Mouse (Mus musculus) forebrain, embryonic 12.5 days (tissue): ENCODE measurements at regions not wholly inside any gene's neighbourhood (a gene's known extent, or its start where the extent isn't known, plus 50 kb on each side); places are given as distances from the start of the nearest gene placed in this dataset.
"Not testable (repeated sequence)": the region's sequence is repeated elsewhere in the genome, so short reads cannot be mapped to it uniquely, and the experiment has no call there.

Source experiments
- ATAC-seq: fragments of 200-750 bp; cut with Nextera tagmentation; 2 replicates; pipeline ENCODE4 v1.8.0; 2017; ENCODE audit warnings: moderate TSS enrichment; ENCODE audit not compliant: low FRiP score
- H3K27ac ChIP-seq: fragments of 300-500 bp; sonication (generic); 2 replicates; pipeline ENCODE4 v1.5.1; 2016; ENCODE audit warnings: mild to moderate bottlenecking
- H3K27me3 ChIP-seq: fragments of 300-500 bp; sonication (generic); 2 replicates; pipeline ENCODE4 v1.6.1; 2016; ENCODE audit warnings: mild to moderate bottlenecking
- H3K36me3 ChIP-seq: fragments of 300-500 bp; sonication (generic); replicated peaks from 2 replicates; pipeline ENCODE4 v1.6.1; 2016; ENCODE audit warnings: mild to moderate bottlenecking
- H3K4me1 ChIP-seq: fragments of 300-500 bp; sonication (generic); 2 replicates; pipeline ENCODE4 v1.6.1; 2016
- H3K4me2 ChIP-seq: fragments of 300-500 bp; sonication (generic); 2 replicates; pipeline ENCODE4 v1.6.1; 2016; ENCODE audit warnings: mild to moderate bottlenecking, moderate library complexity
- H3K4me3 ChIP-seq: fragments of 300-500 bp; sonication (generic); replicated peaks from 2 replicates; pipeline ENCODE4 v1.5.1; 2016; ENCODE audit warnings: mild to moderate bottlenecking
- H3K9ac ChIP-seq: fragments of 300-500 bp; sonication (generic); 2 replicates; pipeline ENCODE4 v1.6.1; 2016; ENCODE audit warnings: mild to moderate bottlenecking
- H3K9me3 ChIP-seq: fragments of 300-500 bp; sonication (generic); 2 replicates; pipeline ENCODE4 v1.6.1; 2016
- WGBS: fragments of 180-500 bp; shearing (Covaris S2); methylation state at CpG from one replicate; pipeline ENCODE4 v1.1.7; 2016; 5-methylcytosine and 5-hydroxymethylcytosine counted together

DNA sequence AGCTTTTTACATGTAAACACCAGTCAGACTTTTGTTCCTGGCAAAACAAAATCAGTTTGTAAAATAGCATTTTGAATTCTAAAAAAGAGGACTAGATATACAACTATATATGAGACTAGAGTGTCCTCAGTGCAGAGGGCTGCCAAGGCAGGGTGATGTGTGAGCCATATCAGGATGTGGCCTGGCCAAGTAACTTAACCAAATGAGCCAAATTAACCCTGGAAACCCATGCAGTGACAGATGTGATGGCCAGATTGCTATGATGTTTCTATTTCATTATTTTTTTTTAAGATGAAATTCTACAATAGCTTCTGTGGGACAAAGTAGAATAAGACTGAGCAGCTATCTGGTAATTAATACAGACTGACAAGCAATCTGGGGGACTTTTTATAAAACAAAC, 181.8 kb downstream of the Nova1 start:
- no peak for ATAC-seq
- no peaks in the 10 kb centered on the region for H3K9me3 ChIP-seq
- H3K27ac ChIP-seq, result no peak overlapping the region
- H3K27me3 ChIP-seq, result peaks cover 51% of the 10 kb centered on the region
- no peak overlapping the region for H3K4me2 ChIP-seq
- no peak overlapping the region for H3K4me3 ChIP-seq
- H3K9ac ChIP-seq, result no peak overlapping the region
- peaks cover 12% of the 10 kb centered on the region for H3K4me1 ChIP-seq
- no peaks in the 10 kb centered on the region for H3K36me3 ChIP-seq

DNA sequence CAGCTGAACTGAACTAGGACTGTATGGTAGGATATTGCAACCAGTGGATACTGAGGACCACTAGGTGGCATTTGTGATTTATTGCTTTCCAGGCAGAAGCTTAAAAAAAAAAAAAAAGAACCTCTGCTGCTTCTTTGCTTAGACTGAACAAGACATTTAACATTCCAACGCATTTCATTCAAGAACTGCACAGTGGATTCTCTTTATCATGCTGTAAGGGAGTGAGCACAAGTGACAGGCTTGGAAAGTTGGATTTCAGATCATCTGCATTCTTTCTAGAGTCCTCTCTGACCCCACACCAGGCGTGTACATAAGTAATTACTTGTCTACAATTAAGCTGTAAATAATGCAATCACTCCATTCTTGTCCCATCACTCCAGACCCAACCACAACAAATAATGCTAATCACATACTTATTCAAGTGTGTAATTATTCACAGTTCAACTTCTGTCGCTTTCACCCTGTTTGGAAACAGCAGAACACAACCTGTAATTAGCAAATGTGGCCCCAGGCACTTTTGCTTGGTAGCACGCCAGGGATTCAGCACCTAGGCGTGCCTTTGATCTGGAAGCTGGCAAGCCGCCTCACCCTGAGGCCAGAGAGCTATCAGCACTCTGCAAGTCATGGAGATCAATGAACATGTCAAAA, 183.5 kb downstream of the Nova1 start:
- Histone ChIP-seq H3K36me3 (no peaks in the 10 kb centered on the region), H3K4me2 (no peak overlapping the region), H3K4me1 (peaks cover 12% of the 10 kb centered on the region), H3K4me3 (no peak overlapping the region), H3K27me3 (peaks cover 51% of the 10 kb centered on the region), H3K9me3 (no peaks in the 10 kb centered on the region), H3K27ac (no peak overlapping the region), H3K9ac (no peak overlapping the region)
- peak; percentile 94 for ATAC-seq
- 6% methylated on average over 6 of the region's 6 CpGs for WGBS

DNA sequence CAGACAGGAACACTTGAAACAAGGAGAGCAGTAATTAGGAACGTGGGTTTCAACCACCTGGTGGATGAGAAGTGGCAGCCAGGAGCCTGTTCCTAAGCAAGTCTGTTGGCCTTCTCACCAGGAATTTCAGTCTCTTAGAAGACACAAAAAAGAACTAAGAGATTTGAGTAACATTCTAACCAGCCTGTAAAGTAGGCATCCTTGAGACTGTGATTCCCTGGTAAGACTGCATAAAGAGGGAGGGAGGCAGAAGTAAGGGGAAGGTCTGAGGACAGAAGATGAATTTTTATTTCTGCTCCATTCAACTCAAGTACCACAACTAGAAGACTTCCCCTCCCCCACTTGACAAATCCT, 184.0 kb downstream of the Nova1 start:
- Histone ChIP-seq H3K27me3 (peaks cover 51% of the 10 kb centered on the region), H3K27ac (no peak overlapping the region), H3K36me3 (no peaks in the 10 kb centered on the region), H3K9me3 (no peaks in the 10 kb centered on the region), H3K9ac (no peak overlapping the region), H3K4me3 (no peak overlapping the region), H3K4me1 (peaks cover 12% of the 10 kb centered on the region), H3K4me2 (no peak overlapping the region)
- WGBS, result 20% methylated on average over 1 of the region's 1 CpGs
- no peak for ATAC-seq

DNA sequence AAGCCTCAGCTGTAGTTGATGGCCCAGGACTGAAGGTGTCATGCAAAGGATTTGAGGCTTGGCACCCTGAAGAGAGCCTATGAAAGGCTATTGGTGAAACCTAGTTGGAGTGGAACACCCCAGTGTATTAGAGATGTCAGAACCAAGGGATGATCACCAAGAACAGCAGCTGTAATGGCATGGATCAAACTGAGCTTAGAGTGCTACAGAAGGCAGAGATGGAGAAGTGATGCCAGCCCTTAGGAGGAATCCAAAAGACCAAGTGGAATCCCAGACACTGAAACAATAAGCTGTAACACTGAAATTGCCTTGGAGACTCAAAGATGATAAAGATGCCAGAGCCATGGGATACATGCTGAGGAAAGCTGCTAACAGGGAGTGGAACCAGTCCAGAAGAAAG, 186.3 kb downstream of the Nova1 start:
- not testable (repeated sequence) for H3K36me3 ChIP-seq, H3K9me3 ChIP-seq, H3K4me3 ChIP-seq, H3K4me2 ChIP-seq, ATAC-seq, H3K27ac ChIP-seq, H3K9ac ChIP-seq
- H3K4me1 ChIP-seq, result peaks cover 12% of the 10 kb centered on the region
- H3K27me3 ChIP-seq, result peaks cover 45% of the 10 kb centered on the region

DNA sequence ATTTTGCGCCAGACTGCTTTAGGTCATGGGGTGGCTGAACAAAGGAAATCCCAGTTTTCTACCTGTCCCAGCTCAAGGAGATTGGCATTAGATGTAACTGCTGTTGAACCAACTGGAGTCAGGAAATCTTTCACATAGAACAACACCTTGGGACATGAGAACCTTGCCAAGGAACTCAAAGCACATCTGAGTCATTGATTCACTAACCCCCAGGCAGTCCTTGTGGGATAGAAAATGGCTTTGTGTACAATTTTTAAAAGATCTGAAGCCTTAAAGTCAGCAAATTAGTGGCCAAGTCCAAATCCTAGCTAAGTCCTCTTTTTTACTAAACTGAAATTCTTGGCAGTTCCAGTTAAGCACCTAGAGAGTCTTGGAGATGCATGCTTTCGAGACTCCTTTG, 191.4 kb downstream of the Nova1 start:
- H3K4me2 ChIP-seq, result no peak overlapping the region
- no peak overlapping the region for H3K4me3 ChIP-seq
- H3K27me3 ChIP-seq, result peaks cover 13% of the 10 kb centered on the region
- no peak overlapping the region for H3K27ac ChIP-seq
- H3K4me1 ChIP-seq, result no peaks in the 10 kb centered on the region
- ATAC-seq, result no peak
- 94% methylated on average over 2 of the region's 2 CpGs for WGBS
- H3K36me3 ChIP-seq, result no peaks in the 10 kb centered on the region
- H3K9me3 ChIP-seq, result no peaks in the 10 kb centered on the region
- H3K9ac ChIP-seq, result no peak overlapping the region

DNA sequence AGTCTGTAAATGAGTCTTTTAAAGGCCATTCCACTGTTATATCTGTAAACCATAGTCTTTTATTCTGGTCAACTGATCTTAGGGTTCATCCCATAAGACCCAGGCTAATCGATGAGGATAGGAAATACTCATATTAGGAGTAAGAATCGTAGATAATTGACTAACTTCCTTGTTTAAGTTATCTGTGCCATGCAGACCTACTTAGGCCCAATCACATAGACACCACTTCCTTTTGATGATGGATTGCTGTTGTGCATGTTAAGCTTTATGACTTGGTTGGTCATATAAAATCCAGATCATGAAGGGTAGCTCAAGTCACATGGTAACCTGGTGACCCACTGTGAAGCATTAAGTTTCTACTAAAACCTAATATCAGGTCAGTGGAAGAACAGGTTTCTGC, 207.3 kb downstream of the Nova1 start:
- H3K27me3 ChIP-seq, result no peaks in the 10 kb centered on the region
- peaks cover 11% of the 10 kb centered on the region for H3K4me1 ChIP-seq
- H3K9ac ChIP-seq, result no peak overlapping the region
- no peaks in the 10 kb centered on the region for H3K9me3 ChIP-seq
- WGBS, result 97% methylated on average over 2 of the region's 2 CpGs
- ATAC-seq, result no peak
- no peak overlapping the region for H3K4me2 ChIP-seq
- H3K4me3 ChIP-seq, result no peak overlapping the region
- H3K36me3 ChIP-seq, result no peaks in the 10 kb centered on the region
- no peak overlapping the region for H3K27ac ChIP-seq

DNA sequence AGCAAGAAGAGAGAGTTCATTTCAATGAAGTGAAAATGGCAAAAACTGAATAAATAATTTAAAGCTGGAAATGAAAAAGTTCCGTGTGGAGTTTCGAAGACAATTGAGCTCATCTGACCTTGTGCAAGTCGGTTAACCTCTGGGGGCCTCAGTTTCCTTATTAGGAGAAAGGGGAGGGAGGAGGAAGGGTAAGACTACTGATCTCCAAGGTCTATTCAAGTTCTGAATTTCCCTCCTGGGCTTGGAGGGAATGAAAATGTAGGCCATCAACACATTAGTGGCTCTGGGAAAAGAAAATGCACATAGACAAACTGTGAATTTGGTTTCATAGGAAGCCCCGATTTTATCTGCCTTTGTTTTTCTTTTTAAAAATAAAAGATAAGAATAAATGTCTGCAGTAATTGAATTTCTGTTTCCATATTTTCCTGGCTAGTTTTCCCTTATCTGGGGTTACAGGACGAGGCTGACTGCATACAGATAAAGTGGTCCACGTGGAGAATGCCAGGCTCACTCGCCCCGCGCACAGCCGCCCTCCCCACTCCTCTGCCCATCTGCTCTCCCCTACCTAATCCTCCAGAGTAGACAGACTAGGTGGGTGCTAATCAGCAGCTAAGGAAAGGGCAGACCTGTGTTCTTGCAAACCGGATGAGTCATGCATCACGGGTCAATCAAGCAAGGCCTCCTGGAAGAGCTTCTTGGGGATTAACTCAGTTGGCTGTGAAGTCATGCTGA, 209.0 kb downstream of the Nova1 start:
- Histone ChIP-seq H3K9ac (no peak overlapping the region), H3K4me3 (no peak overlapping the region), H3K27ac (no peak overlapping the region), H3K4me1 (peaks cover 11% of the 10 kb centered on the region), H3K27me3 (no peaks in the 10 kb centered on the region), H3K4me2 (no peak overlapping the region), H3K9me3 (no peaks in the 10 kb centered on the region), H3K36me3 (no peaks in the 10 kb centered on the region)
- 41% methylated on average over 12 of the region's 12 CpGs for WGBS
- ATAC-seq, result peak; percentile 63; the same call in 1 of the 2 replicates

DNA sequence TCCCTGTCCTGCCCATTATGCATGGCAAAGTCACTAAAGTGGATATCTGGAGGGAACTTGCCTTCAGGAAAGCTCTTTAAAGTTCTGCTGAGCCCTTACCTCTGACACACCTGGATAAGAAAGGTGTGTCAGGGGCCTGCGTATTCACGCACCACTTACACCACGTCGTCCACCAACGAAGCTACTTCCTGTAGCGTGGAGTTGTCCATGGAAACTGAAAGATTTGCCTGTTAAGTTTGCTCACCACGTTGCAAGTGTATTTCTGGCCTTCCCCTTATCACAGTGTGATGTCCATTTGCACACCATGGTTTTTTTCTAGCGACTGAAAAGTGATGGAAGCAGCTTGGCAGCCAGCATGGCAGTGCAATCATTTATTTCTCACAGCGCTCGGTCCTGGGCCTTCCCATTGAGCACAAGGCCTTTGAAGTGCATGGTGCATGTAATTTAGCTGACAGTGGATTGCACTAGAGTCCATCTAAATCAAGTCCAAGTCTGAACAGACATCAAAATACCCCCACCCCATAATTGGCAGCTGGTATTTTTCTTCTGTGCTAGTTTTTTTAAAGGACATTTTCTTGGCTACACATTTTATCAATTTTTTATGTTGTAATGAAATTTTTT, 210.3 kb downstream of the Nova1 start:
- H3K36me3 ChIP-seq, result no peaks in the 10 kb centered on the region
- peaks cover 11% of the 10 kb centered on the region for H3K4me1 ChIP-seq
- 73% methylated on average over 10 of the region's 10 CpGs for WGBS
- H3K9me3 ChIP-seq, result no peaks in the 10 kb centered on the region
- H3K27me3 ChIP-seq, result no peaks in the 10 kb centered on the region
- ATAC-seq, result peak; percentile 44; the same call in 1 of the 2 replicates
- no peak overlapping the region for H3K4me2 ChIP-seq
- no peak overlapping the region for H3K9ac ChIP-seq
- H3K27ac ChIP-seq, result no peak overlapping the region
- H3K4me3 ChIP-seq, result no peak overlapping the region

DNA sequence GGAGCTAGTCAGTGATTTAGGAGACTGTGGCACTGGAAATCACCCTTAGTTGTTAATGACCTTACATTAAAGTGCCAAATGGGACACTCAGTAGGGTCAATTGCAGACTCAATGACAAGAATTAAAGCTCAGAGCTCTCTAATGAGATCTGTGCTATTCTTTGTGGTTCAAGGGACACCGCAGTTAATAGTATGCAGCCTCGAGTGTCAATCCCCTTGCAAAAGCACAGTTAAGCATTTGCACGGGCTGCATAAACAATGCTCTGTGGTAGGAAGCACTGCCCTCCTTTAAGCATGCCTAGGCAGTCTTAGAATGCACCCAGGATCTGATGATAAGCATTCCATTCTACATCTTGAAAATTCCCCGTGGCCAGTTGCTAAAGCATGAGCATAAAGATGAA, 221.5 kb downstream of the Nova1 start:
- Histone ChIP-seq H3K4me1 (peaks cover 6% of the 10 kb centered on the region; the same call in 1 of the 2 replicates), H3K27ac (no peak overlapping the region), H3K9ac (no peak overlapping the region), H3K4me3 (no peak overlapping the region), H3K27me3 (peaks cover 13% of the 10 kb centered on the region), H3K4me2 (no peak overlapping the region), H3K36me3 (no peaks in the 10 kb centered on the region), H3K9me3 (no peaks in the 10 kb centered on the region)
- peak; percentile 46; the same call in 1 of the 2 replicates for ATAC-seq
- WGBS, result 8% methylated on average over 4 of the region's 4 CpGs

DNA sequence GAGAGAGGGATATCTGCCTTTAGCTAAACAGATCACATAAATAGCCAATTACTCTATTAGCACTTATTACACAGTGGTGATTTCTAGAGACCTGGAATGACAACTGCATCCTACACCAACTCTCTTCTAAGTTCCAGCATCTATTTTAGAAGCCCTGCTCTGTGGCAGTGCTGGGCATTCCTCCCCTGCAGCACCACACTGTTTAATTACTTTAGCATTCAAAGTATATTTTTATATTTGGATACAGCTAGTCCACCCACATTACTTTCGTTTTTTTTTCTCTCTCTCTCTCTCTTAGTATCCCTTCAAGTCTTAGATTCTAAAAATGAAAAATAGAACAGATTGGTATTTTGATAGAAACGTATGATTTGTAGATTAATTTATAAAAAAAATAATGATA, 250.1 kb downstream of the Nova1 start:
- WGBS, result 83% methylated on average over 2 of the region's 2 CpGs

DNA sequence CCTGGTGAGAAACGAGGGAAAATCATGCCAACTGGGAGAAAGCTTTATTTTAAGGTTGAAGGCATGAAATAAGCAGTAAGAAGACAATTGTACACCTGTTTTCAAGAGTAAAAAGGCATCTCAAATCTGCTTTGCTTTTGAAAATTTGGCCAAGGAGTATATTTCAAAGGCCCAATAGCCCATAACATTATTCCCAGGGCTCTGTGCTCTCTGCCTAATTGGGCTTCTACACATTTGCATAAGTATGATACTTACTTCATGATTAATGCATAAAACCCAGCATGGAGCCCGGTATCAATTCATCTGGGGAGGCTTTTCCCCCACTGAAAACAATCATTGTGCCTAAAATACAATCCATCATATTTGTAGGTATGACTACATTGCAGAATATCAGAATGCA, 252.4 kb downstream of the Nova1 start:
- Histone ChIP-seq H3K27me3 (no peaks in the 10 kb centered on the region), H3K27ac (no peak overlapping the region), H3K9ac (no peak overlapping the region), H3K4me2 (no peak overlapping the region), H3K4me3 (no peak overlapping the region), H3K4me1 (peaks cover 6% of the 10 kb centered on the region), H3K9me3 (no peaks in the 10 kb centered on the region), H3K36me3 (no peaks in the 10 kb centered on the region)
- ATAC-seq, result no peak
- WGBS, result 35% methylated on average over 2 of the region's 2 CpGs

More for the DNA sequence above, 250.1 kb downstream of the Nova1 start:
- no peaks in the 10 kb centered on the region for H3K9me3 ChIP-seq
- H3K27me3 ChIP-seq, result no peaks in the 10 kb centered on the region
- H3K4me1 ChIP-seq, result peaks cover 6% of the 10 kb centered on the region
- no peak overlapping the region for H3K4me2 ChIP-seq
- H3K27ac ChIP-seq, result no peak overlapping the region
- H3K9ac ChIP-seq, result no peak overlapping the region
- H3K36me3 ChIP-seq, result no peaks in the 10 kb centered on the region
- ATAC-seq, result no peak
- no peak overlapping the region for H3K4me3 ChIP-seq

DNA sequence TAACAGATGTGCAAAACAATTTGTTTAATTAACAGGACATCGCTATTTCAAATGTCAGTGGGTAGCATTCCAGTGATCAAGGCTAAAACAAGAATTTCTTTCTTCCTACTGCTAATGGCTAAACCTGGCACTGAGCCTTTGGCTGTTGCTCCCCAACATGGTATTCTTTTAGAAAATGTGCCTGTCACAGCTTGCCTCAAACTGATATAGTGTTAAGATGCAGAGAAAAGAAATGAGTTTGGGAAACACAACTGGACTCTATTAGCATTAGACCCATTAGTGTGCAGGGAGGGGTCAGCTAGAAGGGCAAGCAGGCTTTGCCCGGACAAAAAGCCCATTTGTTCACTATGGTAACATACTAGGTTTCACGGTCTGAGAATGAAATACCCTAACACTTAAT, 297.8 kb downstream of the Nova1 start:
- Histone ChIP-seq H3K27ac (no peak overlapping the region), H3K4me3 (no peak overlapping the region), H3K36me3 (no peaks in the 10 kb centered on the region), H3K4me1 (peaks cover 8% of the 10 kb centered on the region), H3K4me2 (no peak overlapping the region), H3K27me3 (no peaks in the 10 kb centered on the region), H3K9me3 (no peaks in the 10 kb centered on the region), H3K9ac (no peak overlapping the region)
- WGBS, result 35% methylated on average over 3 of the region's 3 CpGs
- ATAC-seq, result peak; percentile 75; the same call in 1 of the 2 replicates

DNA sequence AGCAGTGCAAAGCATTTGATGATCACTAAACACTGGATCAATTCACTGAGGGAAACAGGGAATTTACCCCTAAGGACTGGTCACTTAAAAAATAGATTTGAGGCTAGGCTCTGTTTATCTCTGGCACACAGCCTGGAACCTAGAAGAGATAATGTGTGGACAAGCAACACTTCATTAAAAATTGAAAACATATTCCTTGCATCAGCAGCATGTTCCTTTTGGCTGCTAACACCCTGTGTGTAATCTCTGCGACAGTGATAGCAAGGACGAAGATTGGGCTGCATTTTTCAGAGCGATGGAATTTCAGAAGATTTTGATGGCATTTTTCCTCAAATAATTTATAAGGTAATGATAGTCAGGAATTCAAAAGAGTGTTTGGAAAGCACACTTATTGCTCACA, 310.9 kb downstream of the Nova1 start:
- no peaks in the 10 kb centered on the region for H3K4me1 ChIP-seq
- ATAC-seq, result no peak
- H3K27ac ChIP-seq, result no peak overlapping the region
- H3K4me2 ChIP-seq, result no peak overlapping the region
- H3K36me3 ChIP-seq, result no peaks in the 10 kb centered on the region
- 90% methylated on average over 3 of the region's 3 CpGs for WGBS
- H3K27me3 ChIP-seq, result no peaks in the 10 kb centered on the region
- 0 out of 2 replicates have a peak, but pooled peaks cover 2% of the 10 kb centered on the region for H3K9me3 ChIP-seq
- no peak overlapping the region for H3K4me3 ChIP-seq
- no peak overlapping the region for H3K9ac ChIP-seq
